Mouse (Mus musculus) thymus, postnatal 4 days (tissue): ENCODE measurements at regions not wholly inside any gene's neighbourhood (a gene's known extent, or its start where the extent isn't known, plus 50 kb on each side); places are given as distances from the start of the nearest gene placed in this dataset.

Source experiments
- DNase-seq: peaks from one replicate; pipeline ENCODE4 v3.0.0; 2021

DNA sequence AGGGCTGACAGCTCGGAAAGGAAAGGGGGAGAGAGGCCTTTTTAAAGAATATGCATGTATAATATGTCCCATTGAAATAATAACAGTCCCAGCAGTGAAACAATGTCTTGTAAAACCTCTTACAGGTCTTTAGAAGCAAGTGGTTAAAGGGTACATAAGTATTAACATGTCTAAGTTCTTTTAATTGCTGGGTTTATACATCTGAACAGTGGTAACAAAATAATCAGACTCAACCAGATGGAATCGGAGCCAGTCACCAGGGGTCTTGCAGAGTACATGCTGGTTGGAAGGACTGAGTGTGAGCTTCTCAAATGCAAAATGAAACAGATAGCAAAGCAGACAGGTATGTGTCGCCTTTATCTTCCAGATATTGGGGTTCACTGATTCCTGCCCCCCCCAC is 317.3 kb downstream of the Nsun3 start:
- DNase-seq = no peak

GRCm38 (mm10) chr16:62468846-62469245 is 317.8 kb downstream of the Nsun3 start:
- DNase-seq = no peak

DNA sequence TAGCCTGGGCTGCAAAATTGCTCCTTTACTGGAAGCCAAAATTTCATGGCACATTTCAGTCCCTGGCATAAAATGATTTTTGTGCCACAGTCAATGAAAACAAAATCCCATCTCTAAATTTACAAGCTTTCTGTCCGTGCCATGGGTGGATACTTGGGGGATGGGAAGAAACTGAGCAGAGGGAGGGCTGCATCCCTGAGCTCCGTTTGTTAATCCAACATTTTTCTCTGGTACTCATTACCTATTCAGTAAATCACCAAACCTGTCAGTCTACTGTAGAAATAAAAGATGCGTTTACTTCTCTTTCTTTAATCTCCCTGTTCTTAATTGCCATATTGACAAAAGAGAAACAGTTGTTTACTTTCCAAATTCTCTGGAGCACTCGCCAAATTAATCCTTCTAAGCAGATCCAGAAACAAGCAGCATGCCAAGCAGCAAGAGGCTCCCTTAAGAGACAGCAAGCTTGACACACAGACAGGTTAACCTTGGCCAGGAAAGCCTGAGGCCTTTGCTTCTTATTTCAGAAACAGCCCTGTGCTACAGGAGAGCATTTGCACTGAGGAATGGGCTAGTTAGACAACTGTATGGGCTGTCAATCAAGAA is 326.6 kb downstream of the Nsun3 start:
- no peak for DNase-seq

DNA sequence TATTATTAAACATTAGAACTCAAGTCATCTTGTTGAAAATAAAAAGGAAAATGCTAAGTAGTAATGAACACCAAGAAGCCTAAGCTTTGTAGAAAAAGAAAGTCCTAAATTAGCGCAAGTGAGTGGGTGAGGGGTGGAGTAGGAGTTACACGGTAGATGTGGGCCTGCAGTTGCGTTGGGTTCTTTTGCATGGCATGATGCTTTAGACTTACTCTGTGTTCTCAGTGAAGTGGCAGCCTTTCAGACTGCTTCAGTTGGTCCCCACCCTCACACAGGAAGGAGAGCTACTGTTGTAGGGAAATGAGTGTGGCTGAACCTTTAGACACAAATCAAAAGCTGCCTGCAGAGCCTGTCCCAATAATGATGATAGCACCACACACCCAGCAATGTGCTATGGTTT is 336.9 kb downstream of the Nsun3 start:
- DNase-seq = no peak

GRCm38 (mm10) chr16:62447380-62447779 is 339.2 kb downstream of the Nsun3 start:
- DNase-seq = no peak

DNA sequence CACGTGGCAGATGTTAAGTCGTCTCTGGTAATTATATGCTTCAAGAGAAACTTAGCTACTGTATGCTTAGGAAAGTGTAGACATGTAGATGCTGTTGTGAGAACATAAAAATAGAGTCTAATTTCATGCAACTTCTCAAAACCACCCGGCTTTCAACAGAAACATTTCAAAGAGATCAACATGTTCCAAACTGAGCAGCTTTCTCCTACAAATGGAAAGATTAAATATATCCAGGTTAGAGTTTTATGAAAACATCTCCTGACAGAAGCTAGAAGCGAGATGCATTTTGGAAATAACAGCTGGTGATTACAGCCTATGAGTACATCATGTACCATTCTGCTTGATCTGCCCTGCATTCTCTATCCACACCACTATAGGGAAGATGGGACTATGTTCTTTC is 345.4 kb downstream of the Nsun3 start:
- DNase-seq = no peak

DNA sequence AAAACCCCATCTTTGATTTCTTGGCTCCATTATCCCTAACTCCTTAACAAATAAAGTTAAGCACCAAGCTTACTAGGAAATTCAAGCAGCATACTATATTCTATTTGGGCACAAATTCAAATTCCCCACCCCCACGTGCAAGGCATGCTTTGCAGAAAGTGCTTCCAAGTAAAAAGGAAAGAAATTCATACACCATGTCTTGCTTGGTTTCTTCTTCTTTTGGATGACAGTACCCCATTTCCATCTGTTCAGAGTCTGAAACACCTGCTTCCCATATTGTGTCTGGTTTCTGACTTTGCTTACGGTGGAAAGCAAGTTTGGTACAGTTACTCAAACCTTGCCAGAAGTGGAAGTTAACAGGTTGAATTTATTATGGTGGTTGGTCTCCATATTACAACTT is 353.5 kb downstream of the Nsun3 start:
- no peak for DNase-seq

GRCm38 (mm10) chr16:62414485-62414884 is 372.1 kb downstream of the Nsun3 start:
- DNase-seq = no peak

- DNase-seq = no peak
Measured at GRCm38 (mm10) chr16:62407526-62408165, 379.0 kb downstream of the Nsun3 start.

DNA sequence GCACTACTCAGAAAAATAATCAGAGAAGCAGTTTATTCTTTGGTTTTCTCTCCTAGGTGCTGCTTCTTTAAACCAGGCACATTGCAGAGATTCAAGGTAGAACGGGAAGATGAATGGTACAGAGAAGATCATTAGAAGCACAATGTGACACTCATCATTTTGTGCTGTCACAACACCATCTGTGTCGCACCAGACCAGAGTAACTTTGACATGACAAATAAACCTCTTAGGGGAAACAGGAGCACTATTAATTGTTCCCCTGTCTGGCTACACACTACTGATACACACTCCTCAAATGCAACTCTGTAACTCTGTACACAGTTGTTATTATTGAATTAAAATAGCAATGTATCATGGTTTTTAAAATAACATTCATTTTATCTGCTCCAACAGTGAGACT is 380.2 kb downstream of the Nsun3 start:
- no peak for DNase-seq

DNA sequence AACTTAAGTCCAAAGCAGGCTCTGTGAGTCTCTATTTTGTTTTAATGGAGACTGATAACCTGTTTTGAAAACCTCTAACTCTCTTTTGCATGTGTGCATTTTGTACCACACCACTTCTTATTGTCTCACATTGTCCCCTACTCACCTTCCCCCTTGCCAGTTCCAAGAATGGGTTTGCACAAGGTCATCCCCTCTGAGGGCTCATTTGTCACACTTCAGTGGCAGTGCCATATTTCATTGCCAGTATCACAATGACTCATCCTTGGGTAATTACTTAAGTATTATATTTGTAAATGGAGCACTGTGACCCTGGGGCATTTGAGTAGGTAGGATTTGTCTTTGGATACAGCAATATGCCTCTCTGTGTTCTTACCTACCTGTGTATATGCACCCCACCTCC is 429.3 kb downstream of the Nsun3 start:
- DNase-seq = no peak

- DNase-seq = no peak
Measured at GRCm38 (mm10) chr16:62356349-62356748, 430.3 kb downstream of the Nsun3 start.

- no peak for DNase-seq
Measured at GRCm38 (mm10) chr16:62355830-62356270, 430.8 kb downstream of the Nsun3 start.

- DNase-seq = no peak
Measured at GRCm38 (mm10) chr16:62327378-62328036, 459.1 kb downstream of the Nsun3 start.

DNA sequence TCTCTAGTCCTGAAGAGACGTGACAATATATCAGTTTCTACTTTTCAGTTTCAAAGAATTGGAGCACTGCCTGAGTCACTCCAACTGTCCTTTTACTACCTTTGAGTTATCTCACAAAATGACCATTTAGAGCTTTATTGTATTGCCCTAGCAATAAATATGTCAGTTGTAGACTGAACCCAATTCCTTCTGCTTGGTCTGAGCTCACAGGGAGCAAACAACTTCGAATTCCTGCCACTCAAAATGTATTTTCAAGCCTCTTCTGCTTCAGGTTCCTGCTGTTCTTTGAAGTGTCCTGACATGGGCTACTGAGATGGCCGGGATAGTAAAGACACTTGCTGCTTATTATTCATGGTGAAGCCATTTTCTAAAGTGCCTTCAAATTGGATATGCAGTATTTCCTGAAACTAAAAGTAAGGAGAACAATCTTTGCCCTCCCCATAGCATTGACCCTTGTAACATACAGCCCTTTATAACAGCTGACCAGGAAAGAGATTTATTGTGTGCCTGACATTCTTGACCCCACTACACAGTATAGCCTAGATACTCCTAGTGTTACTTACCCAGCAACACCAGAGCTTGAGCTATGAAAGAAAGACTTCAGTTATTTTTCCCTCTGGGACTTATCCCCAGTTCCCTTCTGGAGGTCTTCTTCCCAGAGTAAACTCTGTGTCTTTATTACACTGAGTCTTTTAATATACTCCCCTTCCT is 460.9 kb downstream of the Nsun3 start:
- DNase-seq = no peak

- DNase-seq = no peak
Measured at GRCm38 (mm10) chr16:62322809-62323208, 463.8 kb downstream of the Nsun3 start.

DNA sequence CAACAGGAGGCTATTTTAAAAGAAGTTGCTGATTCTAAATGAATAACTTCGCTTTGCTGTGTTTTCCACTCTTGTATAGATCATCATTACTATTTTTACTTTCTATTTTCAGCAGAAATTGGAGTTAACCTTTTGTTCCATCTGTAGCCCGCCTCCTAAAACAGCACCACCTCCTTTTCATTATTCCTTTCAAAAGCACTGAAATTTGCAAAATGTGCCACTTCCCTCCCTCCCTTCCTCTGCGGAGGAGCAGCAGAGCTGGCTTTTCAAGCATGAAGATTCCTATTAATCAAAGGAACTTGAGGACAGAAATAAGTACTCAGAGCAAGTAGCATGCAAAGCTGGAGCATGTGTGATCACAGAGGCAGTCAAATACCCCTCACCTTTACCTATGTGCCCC is 497.7 kb downstream of the Nsun3 start:
- DNase-seq = no peak
